Mouse (Mus musculus) limb, embryonic 13.5 days (tissue): ENCODE results near the gene Dock6. TPM values are rescaled to one million over a fixed set of nuclear protein-coding genes. Genes with fewer than 3 reads are reported as not detected.

ENCODE experiments used
- ATAC-seq: fragments of 200-750 bp; cut with Nextera tagmentation; 2 replicates; pipeline ENCODE4 v1.8.0; 2017; ENCODE audit warnings: low read depth, moderate number of reproducible peaks, moderate TSS enrichment; ENCODE audit not compliant: low FRiP score
- H3K27ac ChIP-seq: fragments of 300-500 bp; sonication (generic); 2 replicates; pipeline ENCODE4 v1.5.1; 2015; ENCODE audit warnings: inconsistent platforms, mild to moderate bottlenecking, moderate library complexity
- H3K27me3 ChIP-seq: fragments of 300-500 bp; sonication (generic); 2 replicates; pipeline ENCODE4 v1.6.1; 2015; ENCODE audit warnings: mild to moderate bottlenecking, inconsistent platforms
- H3K36me3 ChIP-seq: fragments of 300-500 bp; sonication (generic); 2 replicates; pipeline ENCODE4 v1.6.1; 2015; ENCODE audit warnings: inconsistent platforms, mild to moderate bottlenecking, moderate library complexity
- H3K4me1 ChIP-seq: fragments of 300-500 bp; sonication (generic); 2 replicates; pipeline ENCODE4 v1.6.1; 2015; ENCODE audit warnings: inconsistent platforms
- H3K4me2 ChIP-seq: fragments of 300-500 bp; sonication (generic); replicated peaks from 2 replicates; pipeline ENCODE4 v1.6.1; 2015; ENCODE audit warnings: inconsistent platforms, mild to moderate bottlenecking, moderate library complexity
- H3K4me3 ChIP-seq: fragments of 300-500 bp; sonication (generic); 2 replicates; pipeline ENCODE4 v1.5.1; 2015; ENCODE audit warnings: moderate library complexity, mild to moderate bottlenecking, inconsistent platforms
- H3K9ac ChIP-seq: fragments of 300-500 bp; sonication (generic); 2 replicates; pipeline ENCODE4 v1.6.1; 2015; ENCODE audit warnings: mild to moderate bottlenecking, inconsistent platforms
- H3K9me3 ChIP-seq: fragments of 300-500 bp; sonication (generic); 2 replicates; pipeline ENCODE4 v1.6.1; 2016; ENCODE audit warnings: inconsistent platforms
- WGBS: fragments of 180-500 bp; shearing (Covaris S2); methylation state at CpG from one replicate; pipeline ENCODE4 v1.1.7; 2015; 5-methylcytosine and 5-hydroxymethylcytosine counted together
- polyA plus RNA-seq: library from polyadenylated mRNA; unstranded; fragments of >200 nt; fragmentation: Nextera tagmentation; extraction: Ambion mirVana; gene quantifications from 2 replicates; pipeline ENCODE4 v1.2.1, GENCODE M21; 2015

Dock6 gene
- polyA plus RNA-seq, 1 experiment from 2014 or later: 39.6 TPM

DNA sequence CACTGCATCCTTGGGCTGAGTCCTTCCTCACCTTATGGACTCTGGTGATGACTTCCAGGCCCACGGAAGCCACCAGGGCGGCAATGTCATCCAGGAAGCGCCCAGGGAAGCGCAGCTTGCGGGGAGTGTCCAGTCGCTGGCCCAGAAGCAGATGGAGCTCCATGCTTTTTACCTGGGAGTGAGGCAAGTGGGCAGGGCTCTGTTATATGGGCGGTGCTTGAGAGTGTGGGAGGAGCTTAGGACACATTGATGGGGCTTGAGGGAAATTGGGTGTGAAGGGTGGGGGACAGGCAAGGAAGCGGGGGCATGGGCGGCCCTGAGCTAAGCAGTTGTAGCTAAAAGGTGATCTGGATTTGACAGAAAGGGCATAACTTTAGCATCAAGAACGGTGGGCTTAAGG lies 28.1 kb downstream of the Dock6 start:
- Histone ChIP-seq H3K4me1 (no peaks in the 10 kb centered on the region), H3K9me3 (no peaks in the 10 kb centered on the region), H3K4me3 (no peak overlapping the region), H3K27me3 (no peaks in the 10 kb centered on the region), H3K9ac (no peak overlapping the region), H3K27ac (no peak overlapping the region), H3K36me3 (peaks cover 63% of the 10 kb centered on the region), H3K4me2 (no peak overlapping the region)
- 61% methylated on average over 10 of the region's 10 CpGs for WGBS
- no peak for ATAC-seq

DNA sequence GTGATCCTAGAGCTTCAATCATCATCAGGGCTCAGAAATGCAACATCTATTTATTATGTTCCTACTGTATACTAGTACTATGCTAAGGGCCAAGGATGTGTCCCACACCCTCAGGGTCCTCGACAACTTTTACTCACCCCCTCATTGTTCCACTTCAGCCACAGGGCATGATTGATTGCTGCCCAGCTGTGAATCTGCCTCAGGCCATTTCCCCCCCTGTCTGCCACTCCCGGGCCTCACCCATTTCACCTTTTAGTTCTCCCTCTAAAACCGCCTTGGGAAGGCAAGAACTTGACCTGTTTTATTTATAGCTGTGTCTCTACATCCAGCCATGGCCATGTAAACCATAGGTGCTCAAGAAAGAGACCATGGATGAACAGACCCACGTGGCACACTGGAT lies 28.5 kb downstream of the Dock6 start:
- H3K9ac ChIP-seq: no peak overlapping the region
- no peaks in the 10 kb centered on the region for H3K4me1 ChIP-seq
- no peak overlapping the region for H3K4me2 ChIP-seq
- H3K9me3 ChIP-seq: no peaks in the 10 kb centered on the region
- 46% methylated on average over 4 of the region's 4 CpGs for WGBS
- no peak for ATAC-seq
- no peak overlapping the region for H3K27ac ChIP-seq
- H3K36me3 ChIP-seq: peaks cover 64% of the 10 kb centered on the region
- no peak overlapping the region for H3K4me3 ChIP-seq
- no peaks in the 10 kb centered on the region for H3K27me3 ChIP-seq

DNA sequence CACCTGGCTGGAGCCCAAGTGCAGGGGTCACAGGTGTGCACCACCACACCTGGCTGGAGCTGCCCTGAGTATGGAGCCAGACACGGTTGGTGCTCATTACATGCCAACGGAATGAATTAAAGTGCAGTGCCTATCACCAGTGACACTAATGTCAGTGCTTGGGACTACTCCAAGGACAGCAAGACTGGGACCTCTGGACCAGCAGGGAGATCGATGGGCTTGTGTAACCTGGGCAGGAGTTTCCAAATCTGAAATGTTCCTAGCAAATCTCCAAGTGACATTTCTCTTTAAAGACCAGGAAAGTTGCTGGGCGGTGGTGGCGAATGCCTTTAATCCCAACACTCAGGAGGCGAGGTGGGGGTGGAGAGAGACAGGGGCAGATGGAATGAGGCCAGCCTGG lies 29.7 kb downstream of the Dock6 start:
- Histone ChIP-seq H3K9ac (no peak overlapping the region), H3K4me1 (no peaks in the 10 kb centered on the region), H3K36me3 (peaks cover 72% of the 10 kb centered on the region), H3K4me3 (no peak overlapping the region), H3K4me2 (no peak overlapping the region), H3K27me3 (no peaks in the 10 kb centered on the region), H3K9me3 (no peaks in the 10 kb centered on the region), H3K27ac (no peak overlapping the region)
- 79% methylated on average over 6 of the region's 6 CpGs for WGBS
- no peak for ATAC-seq

DNA sequence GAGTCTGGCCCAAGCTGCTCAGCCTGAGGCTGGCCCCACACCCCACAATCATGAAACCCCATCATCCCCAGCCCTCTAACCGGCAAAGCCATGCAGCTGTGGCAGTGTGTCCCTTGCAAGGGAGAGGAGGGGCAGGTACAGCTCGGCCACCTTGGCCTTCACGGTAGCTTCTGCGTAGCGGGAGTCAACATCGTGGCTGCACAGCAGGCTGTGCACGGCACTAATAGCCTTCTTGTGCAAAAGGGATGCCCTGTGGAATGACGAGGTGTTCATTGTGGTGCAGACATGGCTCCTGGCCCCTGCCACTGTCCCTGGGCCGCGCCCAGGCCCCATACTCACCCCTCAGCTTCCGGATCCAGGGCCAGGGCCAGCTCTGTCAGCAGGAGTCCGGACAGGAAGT lies 32.3 kb downstream of the Dock6 start:
- no peak for ATAC-seq
- no peak overlapping the region for H3K27ac ChIP-seq

DNA sequence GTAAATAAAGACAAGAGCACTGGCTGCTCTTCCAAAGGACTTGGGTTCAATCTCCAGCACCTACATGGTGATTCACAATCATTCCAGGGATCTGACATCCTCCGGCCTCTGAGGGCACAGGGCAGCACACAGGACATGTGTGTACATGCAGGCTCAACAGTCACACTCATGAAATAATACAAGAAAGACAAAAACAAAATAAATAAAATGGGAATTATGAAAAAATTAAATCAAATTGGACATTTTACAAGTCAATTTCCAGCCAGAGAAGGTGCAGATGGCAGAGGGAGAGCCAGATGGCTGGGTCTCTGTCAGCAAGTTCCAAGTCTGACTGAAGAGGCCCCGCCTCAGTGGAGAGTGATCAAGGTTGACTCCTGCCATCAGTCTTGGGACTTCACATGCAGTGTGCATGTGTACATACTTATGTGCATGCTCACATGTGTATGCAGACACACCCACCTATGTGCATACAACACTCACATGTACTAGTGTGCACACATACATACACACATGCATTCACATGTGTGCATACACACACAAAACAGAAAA lies 33.2 kb downstream of the Dock6 start:
- H3K4me2 ChIP-seq: no peak overlapping the region

More for the DNA sequence above, 32.3 kb downstream of the Dock6 start:
- Histone ChIP-seq H3K4me3 (no peak overlapping the region), H3K4me1 (no peaks in the 10 kb centered on the region), H3K9me3 (no peaks in the 10 kb centered on the region), H3K9ac (no peak overlapping the region), H3K4me2 (no peak overlapping the region), H3K36me3 (peaks cover 78% of the 10 kb centered on the region), H3K27me3 (no peaks in the 10 kb centered on the region)
- WGBS: 85% methylated on average over 12 of the region's 12 CpGs

DNA sequence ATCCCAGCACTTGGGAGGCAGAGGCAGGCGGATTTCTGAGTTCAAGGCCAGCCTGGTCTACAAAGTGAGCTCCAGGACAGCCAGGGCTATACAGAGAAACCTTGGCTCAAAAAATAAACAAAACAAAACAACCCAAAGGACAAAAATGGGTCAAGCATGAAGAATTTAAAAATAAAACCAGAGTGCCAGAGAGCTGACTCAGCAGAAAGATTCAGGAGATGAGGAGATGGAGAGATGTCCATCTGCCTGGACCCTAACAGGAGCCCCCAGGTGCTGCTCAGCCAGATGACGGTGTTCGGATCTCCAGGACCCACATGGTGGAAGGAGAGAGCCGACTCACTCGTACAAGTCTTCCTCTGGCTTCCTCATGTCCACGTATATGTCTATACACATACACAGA lies 33.9 kb downstream of the Dock6 start:
- 92% methylated on average over 6 of the region's 6 CpGs for WGBS
- no peak overlapping the region for H3K4me2 ChIP-seq
- H3K27me3 ChIP-seq: no peaks in the 10 kb centered on the region
- peaks cover 78% of the 10 kb centered on the region for H3K36me3 ChIP-seq
- no peaks in the 10 kb centered on the region for H3K9me3 ChIP-seq
- no peak for ATAC-seq
- no peaks in the 10 kb centered on the region for H3K4me1 ChIP-seq
- no peak overlapping the region for H3K4me3 ChIP-seq
- no peak overlapping the region for H3K27ac ChIP-seq
- H3K9ac ChIP-seq: no peak overlapping the region

More for the DNA sequence above, 33.2 kb downstream of the Dock6 start:
- peaks cover 79% of the 10 kb centered on the region for H3K36me3 ChIP-seq
- no peak for ATAC-seq
- no peaks in the 10 kb centered on the region for H3K4me1 ChIP-seq
- no peaks in the 10 kb centered on the region for H3K9me3 ChIP-seq
- no peaks in the 10 kb centered on the region for H3K27me3 ChIP-seq
- H3K4me3 ChIP-seq: no peak overlapping the region
- 97% methylated on average over 2 of the region's 2 CpGs for WGBS
- H3K9ac ChIP-seq: no peak overlapping the region
- H3K27ac ChIP-seq: no peak overlapping the region

DNA sequence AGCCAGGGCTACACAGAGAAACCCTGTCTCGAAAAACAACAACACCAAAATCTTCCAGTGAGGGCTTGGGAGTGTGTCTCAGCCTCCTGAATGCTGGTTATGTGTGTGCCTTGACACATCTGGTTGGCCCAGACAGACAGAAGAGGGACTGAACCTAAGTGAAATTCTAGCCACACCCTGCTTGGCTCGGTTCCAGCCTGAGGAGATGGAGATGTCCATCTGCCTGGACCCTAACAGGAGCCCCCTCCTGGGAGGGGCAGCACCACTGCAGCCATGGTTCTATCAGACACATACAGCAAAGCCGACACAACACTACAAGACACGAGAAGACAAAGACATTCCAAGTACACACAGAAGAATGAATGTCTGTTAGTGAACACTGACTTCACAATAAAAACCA lies 34.3 kb downstream of the Dock6 start:
- Histone ChIP-seq H3K9ac (no peak overlapping the region), H3K4me2 (no peak overlapping the region), H3K27me3 (no peaks in the 10 kb centered on the region), H3K4me1 (no peaks in the 10 kb centered on the region), H3K4me3 (no peak overlapping the region), H3K9me3 (no peaks in the 10 kb centered on the region), H3K27ac (no peak overlapping the region), H3K36me3 (peaks cover 80% of the 10 kb centered on the region)
- ATAC-seq: no peak
- 85% methylated on average over 4 of the region's 4 CpGs for WGBS

DNA sequence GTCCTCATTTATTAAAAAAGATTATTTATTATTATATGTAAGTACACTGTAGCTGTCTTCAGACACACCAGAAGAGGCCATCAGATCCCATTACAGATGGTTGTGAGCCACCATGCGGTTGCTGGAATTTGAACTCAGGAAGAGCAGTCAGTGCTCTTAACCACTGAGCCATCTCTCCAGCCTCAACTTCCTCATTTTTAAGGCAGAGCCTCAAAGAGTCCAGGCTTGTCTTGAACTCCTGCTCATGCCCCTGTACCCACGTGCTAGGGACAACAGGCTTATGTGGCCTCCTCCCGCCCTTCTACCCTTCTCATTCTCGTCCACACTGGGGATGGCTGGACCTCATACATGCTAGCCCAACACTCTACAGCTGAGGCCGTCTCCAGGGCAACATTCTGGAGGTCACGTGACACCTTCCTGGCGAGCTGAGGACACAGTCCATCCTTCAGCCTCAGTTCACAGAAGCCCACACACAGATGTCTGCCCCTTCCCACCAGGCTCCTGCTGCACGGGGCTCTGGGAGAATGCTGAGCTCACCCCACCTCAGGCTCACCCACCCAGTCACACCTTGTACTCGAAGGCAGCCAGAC lies 35.6 kb downstream of the Dock6 start:
- no peaks in the 10 kb centered on the region for H3K9me3 ChIP-seq
- H3K36me3 ChIP-seq: peaks cover 92% of the 10 kb centered on the region
- no peak overlapping the region for H3K9ac ChIP-seq
- H3K27ac ChIP-seq: no peak overlapping the region
- H3K4me2 ChIP-seq: no peak overlapping the region
- H3K4me3 ChIP-seq: no peak overlapping the region
- WGBS: 74% methylated on average over 9 of the region's 9 CpGs
- no peaks in the 10 kb centered on the region for H3K4me1 ChIP-seq
- ATAC-seq: no peak
- H3K27me3 ChIP-seq: no peaks in the 10 kb centered on the region

DNA sequence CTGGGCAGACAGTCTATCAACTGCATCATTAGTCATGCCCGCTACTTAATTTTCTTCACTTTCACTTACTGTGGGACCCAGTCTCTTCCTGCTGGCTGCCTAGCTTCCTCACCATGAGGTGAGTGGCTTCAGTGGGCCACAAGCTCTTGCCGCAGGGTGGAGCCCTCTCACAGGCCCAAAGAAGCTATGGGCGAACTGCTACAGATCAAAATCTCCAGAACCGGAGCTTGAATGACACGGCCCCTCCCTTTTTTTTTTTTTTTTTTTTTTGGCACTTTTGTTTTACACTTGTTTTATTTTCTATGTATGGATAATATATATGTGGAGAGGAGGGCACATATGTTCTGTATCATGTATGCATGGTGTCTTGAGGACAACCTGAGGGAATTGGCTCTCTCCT lies 41.3 kb downstream of the Dock6 start:
- H3K36me3 ChIP-seq: peaks cover 62% of the 10 kb centered on the region
- H3K27me3 ChIP-seq: no peaks in the 10 kb centered on the region
- no peak overlapping the region for H3K27ac ChIP-seq
- no peaks in the 10 kb centered on the region for H3K9me3 ChIP-seq
- H3K9ac ChIP-seq: no peak overlapping the region
- no peak overlapping the region for H3K4me3 ChIP-seq
- no peaks in the 10 kb centered on the region for H3K4me1 ChIP-seq
- 97% methylated on average over 5 of the region's 5 CpGs for WGBS
- no peak for ATAC-seq
- no peak overlapping the region for H3K4me2 ChIP-seq

DNA sequence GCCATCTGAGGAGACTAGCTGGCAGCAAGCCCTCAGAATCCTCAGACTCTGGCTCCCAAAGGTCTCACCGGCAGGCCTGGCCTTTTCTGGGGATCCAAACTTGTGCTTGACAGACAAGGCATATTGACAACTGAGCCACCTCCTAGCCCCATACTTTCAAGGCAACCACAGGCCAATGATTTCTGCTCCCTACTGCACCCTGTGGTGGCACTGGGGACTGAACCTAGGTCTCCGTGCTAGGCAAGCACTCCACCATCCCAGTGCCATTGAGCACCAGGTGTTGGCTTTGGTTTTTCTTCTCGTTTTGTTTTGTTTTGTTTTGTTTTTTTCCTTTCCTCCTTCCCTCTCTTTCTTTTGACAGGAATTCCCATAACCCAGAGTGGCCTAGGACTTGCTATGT lies 43.9 kb downstream of the Dock6 start:
- ATAC-seq: no peak
- Histone ChIP-seq H3K9ac (no peak overlapping the region), H3K9me3 (no peaks in the 10 kb centered on the region), H3K27ac (no peak overlapping the region), H3K4me1 (peaks cover 3% of the 10 kb centered on the region; the same call in 1 of the 2 replicates), H3K36me3 (peaks cover 42% of the 10 kb centered on the region), H3K4me3 (no peak overlapping the region), H3K27me3 (no peaks in the 10 kb centered on the region), H3K4me2 (no peak overlapping the region)
- WGBS: 68% methylated on average over 3 of the region's 3 CpGs

DNA sequence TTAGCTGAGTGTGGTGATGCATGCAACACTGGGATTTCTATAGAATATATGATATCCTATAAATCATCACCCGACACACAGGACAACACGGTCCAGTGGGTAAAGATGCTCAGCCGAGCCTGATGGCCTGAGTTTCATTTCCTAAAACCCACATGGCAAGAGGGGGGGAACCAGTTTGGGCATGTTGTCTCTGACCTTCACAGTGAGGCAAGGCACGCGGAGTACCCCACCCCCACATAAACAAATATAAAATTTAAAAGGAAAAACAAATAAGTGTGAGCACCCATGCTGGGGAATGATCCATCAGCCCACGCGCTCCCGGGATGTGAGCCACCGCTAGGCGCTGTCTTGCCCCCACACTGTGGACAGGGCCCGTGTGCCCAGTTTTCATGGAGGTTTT lies 45.5 kb downstream of the Dock6 start:
- peaks cover 40% of the 10 kb centered on the region for H3K36me3 ChIP-seq
- H3K4me2 ChIP-seq: no peak overlapping the region
- H3K4me3 ChIP-seq: no peak overlapping the region
- H3K9ac ChIP-seq: no peak overlapping the region
- no peak overlapping the region for H3K27ac ChIP-seq
- H3K27me3 ChIP-seq: no peaks in the 10 kb centered on the region
- WGBS: 83% methylated on average over 11 of the region's 11 CpGs
- H3K9me3 ChIP-seq: no peaks in the 10 kb centered on the region
- H3K4me1 ChIP-seq: peaks cover 3% of the 10 kb centered on the region; the same call in 1 of the 2 replicates
- no peak for ATAC-seq

DNA sequence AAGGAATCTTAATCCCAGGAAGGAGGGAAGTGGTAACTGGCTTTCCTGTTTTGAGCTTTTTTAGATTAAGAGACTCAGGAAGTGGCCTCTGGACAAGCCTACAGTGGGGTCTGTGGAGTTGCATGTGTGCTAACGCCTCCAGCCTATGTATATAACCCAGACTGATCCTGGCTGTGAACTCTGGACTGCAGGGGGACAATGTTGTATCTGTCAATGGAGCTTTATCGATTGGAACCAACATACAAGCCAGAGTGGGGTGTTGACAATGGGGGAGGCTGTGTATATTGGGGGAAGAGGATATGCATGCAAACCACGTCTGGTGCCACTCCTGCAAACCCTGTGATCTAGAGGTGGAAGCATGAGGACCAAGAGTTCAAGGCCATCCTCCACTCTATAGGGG lies 46.1 kb downstream of the Dock6 start:
- Histone ChIP-seq H3K4me3 (no peak overlapping the region), H3K9ac (no peak overlapping the region), H3K4me2 (no peak overlapping the region), H3K27me3 (no peaks in the 10 kb centered on the region), H3K27ac (no peak overlapping the region), H3K9me3 (no peaks in the 10 kb centered on the region), H3K4me1 (peaks cover 3% of the 10 kb centered on the region; the same call in 1 of the 2 replicates), H3K36me3 (peaks cover 42% of the 10 kb centered on the region)
- WGBS: 71% methylated on average over 3 of the region's 3 CpGs
- ATAC-seq: no peak
